Mouse (Mus musculus): ENCODE data around the gene Lgi4. TPM values are rescaled to one million over a fixed set of nuclear protein-coding genes. Genes with fewer than 3 reads are reported as not detected.

Lgi4 gene
- polyA plus RNA-seq, 1 experiment from 2014 or later, result 0.78 TPM

DNA sequence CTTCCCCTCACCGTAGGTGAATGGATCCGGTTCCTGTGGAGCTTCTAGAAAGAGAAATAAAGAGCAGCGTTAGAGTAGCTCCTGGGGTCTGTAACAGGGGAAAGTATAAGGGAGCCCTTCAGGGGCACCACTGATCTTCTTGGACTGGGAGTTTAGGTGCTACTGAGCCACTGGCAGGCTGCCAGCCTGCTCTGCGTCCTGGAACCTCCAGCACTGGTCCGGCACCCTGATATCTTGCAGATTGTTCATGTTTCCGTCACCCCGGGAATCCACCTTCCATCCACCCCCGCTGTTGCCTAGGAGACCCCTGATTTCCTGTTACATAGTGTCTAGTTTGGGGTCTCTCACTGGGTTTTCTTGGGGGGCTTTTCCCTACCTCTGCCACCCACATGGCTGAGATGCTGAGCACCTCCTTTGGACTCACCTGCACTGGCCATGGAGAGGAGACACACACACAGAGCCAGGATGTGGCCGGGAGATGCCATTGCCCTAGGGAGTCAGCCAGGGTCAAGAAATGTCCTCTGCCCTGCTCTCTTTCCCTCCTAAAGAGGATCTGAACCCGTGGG, 5.2 kb upstream of the Lgi4 start:
- H3K27ac ChIP-seq (ENCODE audit: low read length), result peak overlapping the region; percentile 72; the same call in 1 of the 2 replicates
- H3K27me3 ChIP-seq (ENCODE audit: control insufficient read depth, insufficient read depth, low read length), result peaks cover 24% of the 10 kb centered on the region
- no peaks in the 10 kb centered on the region for H3K9me3 ChIP-seq (ENCODE audit: control insufficient read depth, low read depth, low read length)
- peak overlapping the region; percentile 35; the same call in 1 of the 2 replicates for H3K4me2 ChIP-seq (replicated peaks; ENCODE audit: low read depth, low read length)
- H3K36me3 ChIP-seq (ENCODE audit: control insufficient read depth, insufficient read depth, low read length), result no peaks in the 10 kb centered on the region
- H3K9ac ChIP-seq (replicated peaks; ENCODE audit: low read depth, low read length), result 0 out of 2 replicates have a peak overlapping the region, but pooled peaks have one; percentile 6
- 30% methylated on average over 10 of the region's 10 CpGs for WGBS
- ATAC-seq (ENCODE audit: insufficient number of reproducible peaks, insufficient read depth, low FRiP score, low read depth), result no peak
- 0 out of 2 replicates have a peak overlapping the region, but pooled peaks have one; percentile 19 for H3K4me3 ChIP-seq (ENCODE audit: low read depth, low read length)
- peaks cover 55% of the 10 kb centered on the region for H3K4me1 ChIP-seq (ENCODE audit: control insufficient read depth, insufficient read depth, low read length)

DNA sequence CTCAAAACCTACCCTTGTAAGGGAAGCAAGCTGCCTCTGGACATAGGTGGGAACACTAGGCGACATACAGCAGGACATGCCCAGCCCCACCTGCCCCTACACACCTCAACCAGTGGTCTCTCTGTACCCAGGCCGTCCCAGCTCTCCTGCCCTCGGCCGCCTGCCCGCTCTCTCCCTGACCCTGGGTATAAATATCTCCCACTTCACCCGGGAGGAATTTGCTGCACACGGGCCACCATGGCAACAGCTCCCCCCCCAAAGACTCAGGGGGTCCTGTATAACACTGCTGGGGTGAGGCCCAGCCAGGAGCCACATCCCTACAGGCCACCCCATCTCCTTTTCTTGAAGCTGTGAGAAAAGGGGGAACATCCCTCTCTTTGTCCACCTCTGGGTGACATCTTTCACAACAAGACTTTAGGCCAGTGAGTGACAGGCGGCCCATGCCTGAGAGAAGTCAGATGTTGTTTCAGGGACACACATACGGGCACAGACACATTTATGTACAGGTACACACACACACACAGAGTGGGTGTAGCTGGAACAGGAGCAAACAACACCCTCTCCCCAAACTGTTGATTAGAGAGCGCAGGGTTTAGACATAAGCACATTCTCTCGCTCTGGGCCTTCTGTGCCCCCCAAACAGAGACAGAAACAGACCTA, 4.4 kb upstream of the Lgi4 start:
- H3K9ac ChIP-seq (replicated peaks; ENCODE audit: low read depth, low read length), result peak overlapping the region; percentile 25; the same call in 1 of the 2 replicates
- peak overlapping the region; percentile 35 for H3K4me2 ChIP-seq (replicated peaks; ENCODE audit: low read depth, low read length)
- H3K4me1 ChIP-seq (ENCODE audit: control insufficient read depth, insufficient read depth, low read length), result peaks cover 54% of the 10 kb centered on the region
- H3K36me3 ChIP-seq (ENCODE audit: control insufficient read depth, insufficient read depth, low read length), result no peaks in the 10 kb centered on the region
- H3K9me3 ChIP-seq (ENCODE audit: control insufficient read depth, low read depth, low read length), result no peaks in the 10 kb centered on the region
- peaks cover 24% of the 10 kb centered on the region for H3K27me3 ChIP-seq (ENCODE audit: control insufficient read depth, insufficient read depth, low read length)
- H3K4me3 ChIP-seq (ENCODE audit: low read depth, low read length), result peak overlapping the region; percentile 19
- H3K27ac ChIP-seq (ENCODE audit: low read length), result peak overlapping the region; percentile 72
- WGBS, result 36% methylated on average over 11 of the region's 11 CpGs
- ATAC-seq (ENCODE audit: insufficient number of reproducible peaks, insufficient read depth, low FRiP score, low read depth), result no peak

DNA sequence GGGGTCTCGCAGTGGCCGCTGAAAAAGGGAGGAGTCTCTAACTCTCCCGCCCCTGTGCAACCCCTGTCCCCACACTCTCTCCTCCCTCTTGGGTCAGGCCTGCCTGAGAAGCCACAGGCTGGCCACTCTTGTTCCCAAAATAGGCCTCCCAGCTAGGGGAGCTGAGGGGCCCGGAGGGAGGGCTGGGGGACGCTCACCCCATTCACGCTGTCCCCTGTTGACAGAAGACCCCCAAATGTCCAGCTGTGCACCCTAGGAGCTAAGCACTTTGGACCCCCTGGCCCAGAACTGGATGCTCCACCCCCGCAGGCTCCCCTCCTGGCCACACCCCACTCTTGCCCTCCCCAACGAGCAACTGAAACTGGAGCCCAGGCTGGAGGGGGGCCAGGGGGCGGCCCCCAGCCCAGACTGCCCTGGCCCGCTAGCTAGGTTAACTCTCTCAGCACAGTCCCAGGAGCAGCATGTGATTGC, 3.8 kb upstream of the Lgi4 start:
- ATAC-seq (ENCODE audit: insufficient number of reproducible peaks, insufficient read depth, low FRiP score, low read depth), result peak; percentile 86
- WGBS, result 1% methylated on average over 10 of the region's 10 CpGs
- H3K4me1 ChIP-seq (ENCODE audit: control insufficient read depth, insufficient read depth, low read length), result peaks cover 48% of the 10 kb centered on the region

GRCm38 (mm10) chr7:31055883-31056282, 3.3 kb upstream of the Lgi4 start:
- H3K4me1 ChIP-seq (ENCODE audit: control insufficient read depth, insufficient read depth, low read length), result peaks cover 44% of the 10 kb centered on the region
- ATAC-seq (ENCODE audit: insufficient number of reproducible peaks, insufficient read depth, low FRiP score, low read depth), result no peak
- no peaks in the 10 kb centered on the region for H3K36me3 ChIP-seq (ENCODE audit: control insufficient read depth, insufficient read depth, low read length)
- H3K27me3 ChIP-seq (ENCODE audit: control insufficient read depth, insufficient read depth, low read length), result peaks cover 17% of the 10 kb centered on the region
- no peaks in the 10 kb centered on the region for H3K9me3 ChIP-seq (ENCODE audit: control insufficient read depth, low read depth, low read length)
- H3K4me2 ChIP-seq (replicated peaks; ENCODE audit: low read depth, low read length), result peak overlapping the region; percentile 35; the same call in 1 of the 2 replicates
- no peak overlapping the region for H3K9ac ChIP-seq (replicated peaks; ENCODE audit: low read depth, low read length)
- 15% methylated on average over 3 of the region's 4 CpGs for WGBS
- no peak overlapping the region; the same call in 1 of the 2 replicates for H3K27ac ChIP-seq (ENCODE audit: low read length)
- no peak overlapping the region for H3K4me3 ChIP-seq (ENCODE audit: low read depth, low read length)

More for the DNA sequence above, 3.8 kb upstream of the Lgi4 start:
- Histone ChIP-seq H3K4me2 (replicated peaks; ENCODE audit: low read depth, low read length) (peak overlapping the region; percentile 35), H3K9ac (replicated peaks; ENCODE audit: low read depth, low read length) (peak overlapping the region; percentile 25; the same call in 1 of the 2 replicates), H3K36me3 (ENCODE audit: control insufficient read depth, insufficient read depth, low read length) (no peaks in the 10 kb centered on the region), H3K27me3 (ENCODE audit: control insufficient read depth, insufficient read depth, low read length) (peaks cover 22% of the 10 kb centered on the region), H3K9me3 (ENCODE audit: control insufficient read depth, low read depth, low read length) (no peaks in the 10 kb centered on the region), H3K27ac (ENCODE audit: low read length) (peak overlapping the region; percentile 72; the same call in 1 of the 2 replicates), H3K4me3 (ENCODE audit: low read depth, low read length) (peak overlapping the region; percentile 19)

- Histone ChIP-seq H3K36me3 (ENCODE audit: control insufficient read depth, insufficient read depth, low read length) (no peaks in the 10 kb centered on the region), H3K27me3 (ENCODE audit: control insufficient read depth, insufficient read depth, low read length) (peaks cover 11% of the 10 kb centered on the region), H3K9me3 (ENCODE audit: control insufficient read depth, low read depth, low read length) (no peaks in the 10 kb centered on the region), H3K27ac (ENCODE audit: low read length) (peak overlapping the region; percentile 27; the same call in 1 of the 2 replicates), H3K9ac (replicated peaks; ENCODE audit: low read depth, low read length) (no peak overlapping the region), H3K4me3 (ENCODE audit: low read depth, low read length) (no peak overlapping the region), H3K4me1 (ENCODE audit: control insufficient read depth, insufficient read depth, low read length) (peaks cover 39% of the 10 kb centered on the region), H3K4me2 (replicated peaks; ENCODE audit: low read depth, low read length) (no peak overlapping the region)
- WGBS, result 74% methylated on average over 7 of the region's 7 CpGs
- ATAC-seq (ENCODE audit: insufficient number of reproducible peaks, insufficient read depth, low FRiP score, low read depth), result no peak
Observed at GRCm38 (mm10) chr7:31056448-31056847, 2.7 kb upstream of the Lgi4 start.

DNA sequence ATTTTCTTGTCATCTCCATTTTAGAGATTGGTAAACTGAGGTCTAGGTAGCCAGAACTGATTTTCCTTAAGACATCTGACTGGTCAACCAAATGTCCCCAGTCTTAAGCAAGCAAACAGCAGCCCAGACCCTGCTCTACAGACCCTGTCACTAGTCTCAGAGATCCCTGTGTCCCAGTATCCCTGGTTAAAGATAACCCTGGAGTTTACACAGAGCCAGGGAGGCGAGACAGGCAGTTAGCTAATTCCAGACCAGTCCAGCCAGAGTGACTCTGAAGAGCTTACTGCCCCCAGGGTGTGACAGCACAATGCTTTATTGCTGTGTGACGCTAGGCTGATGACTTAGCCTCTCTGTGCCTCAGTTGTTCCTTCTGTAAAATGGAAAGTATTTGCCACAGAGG, 2.1 kb upstream of the Lgi4 start, which contains the start of gene Fxyd1:
Fxyd1 (minus strand) TSS at position 129 of the 400 bp plus-strand sequence.
- Histone ChIP-seq H3K36me3 (ENCODE audit: control insufficient read depth, insufficient read depth, low read length) (no peaks in the 10 kb centered on the region), H3K4me2 (replicated peaks; ENCODE audit: low read depth, low read length) (no peak within 1 kb of the TSS), H3K9me3 (ENCODE audit: control insufficient read depth, low read depth, low read length) (no peaks in the 10 kb centered on the region), H3K4me1 (ENCODE audit: control insufficient read depth, insufficient read depth, low read length) (peaks cover 33% of the 10 kb centered on the region), H3K27ac (ENCODE audit: low read length) (peak within 1 kb of the TSS; percentile 27; the same call in 1 of the 2 replicates), H3K4me3 (ENCODE audit: low read depth, low read length) (no peak within 1 kb of the TSS), H3K9ac (replicated peaks; ENCODE audit: low read depth, low read length) (no peak within 1 kb of the TSS), H3K27me3 (ENCODE audit: control insufficient read depth, insufficient read depth, low read length) (0 out of 2 replicates have a peak, but pooled peaks cover 6% of the 10 kb centered on the region)
- WGBS, result 82% methylated on average over 2 of the region's 2 CpGs
- no peak for ATAC-seq (ENCODE audit: insufficient number of reproducible peaks, insufficient read depth, low FRiP score, low read depth)

DNA sequence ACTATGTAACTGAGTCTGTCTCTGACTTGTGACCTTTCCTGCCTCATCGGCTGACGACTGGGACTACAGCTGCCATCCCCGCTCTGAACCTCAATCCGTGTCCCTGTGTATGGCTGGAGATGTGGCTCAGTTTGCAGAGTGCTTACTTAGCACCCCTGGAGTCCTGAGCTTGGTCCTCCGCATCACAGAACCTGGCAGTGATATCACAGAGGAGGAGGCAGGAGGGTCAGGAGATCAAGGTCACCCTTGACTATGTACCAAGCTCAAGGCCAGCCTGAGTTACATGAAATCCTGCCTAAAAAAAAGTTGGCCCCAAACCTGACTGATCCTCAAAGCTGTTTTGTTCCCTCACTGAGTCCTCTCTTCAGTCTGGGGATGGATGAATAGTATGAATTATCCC, 1.4 kb upstream of the Lgi4 start:
- H3K9me3 ChIP-seq (ENCODE audit: control insufficient read depth, low read depth, low read length), result no peaks in the 10 kb centered on the region
- H3K27ac ChIP-seq (ENCODE audit: low read length), result no peak overlapping the region
- 71% methylated on average over 5 of the region's 5 CpGs for WGBS
- no peak for ATAC-seq (ENCODE audit: insufficient number of reproducible peaks, insufficient read depth, low FRiP score, low read depth)
- H3K36me3 ChIP-seq (ENCODE audit: control insufficient read depth, insufficient read depth, low read length), result no peaks in the 10 kb centered on the region
- no peak overlapping the region for H3K4me2 ChIP-seq (replicated peaks; ENCODE audit: low read depth, low read length)
- 0 out of 2 replicates have a peak, but pooled peaks cover 5% of the 10 kb centered on the region for H3K27me3 ChIP-seq (ENCODE audit: control insufficient read depth, insufficient read depth, low read length)
- no peak overlapping the region for H3K4me3 ChIP-seq (ENCODE audit: low read depth, low read length)
- no peak overlapping the region for H3K9ac ChIP-seq (replicated peaks; ENCODE audit: low read depth, low read length)
- H3K4me1 ChIP-seq (ENCODE audit: control insufficient read depth, insufficient read depth, low read length), result peaks cover 28% of the 10 kb centered on the region

DNA sequence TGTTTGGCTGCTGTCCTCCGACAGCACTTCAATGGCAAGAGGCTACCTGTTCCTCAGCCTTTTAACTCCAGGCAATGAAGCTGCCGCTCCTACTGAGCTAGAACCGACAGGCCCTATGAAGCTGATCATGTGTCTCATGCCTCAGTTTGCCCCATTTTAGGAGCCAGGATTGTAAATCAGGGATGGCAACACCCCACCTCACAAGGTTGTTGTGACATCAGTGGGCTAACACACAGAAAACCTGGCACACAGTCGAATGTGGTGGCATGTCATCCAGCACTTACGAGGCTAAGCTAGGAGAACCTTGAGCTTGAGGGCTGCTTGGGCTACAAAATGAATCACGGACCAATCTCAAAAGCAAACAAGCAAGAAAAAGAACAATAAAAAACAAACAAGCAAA, 931 bp upstream of the Lgi4 start:
- WGBS, result 87% methylated on average over 6 of the region's 6 CpGs
- no peak for ATAC-seq (ENCODE audit: insufficient number of reproducible peaks, insufficient read depth, low FRiP score, low read depth)
- 0 out of 2 replicates have a peak, but pooled peaks cover 2% of the 10 kb centered on the region for H3K27me3 ChIP-seq (ENCODE audit: control insufficient read depth, insufficient read depth, low read length)

More for the DNA sequence above, 931 bp upstream of the Lgi4 start:
- Histone ChIP-seq H3K4me2 (replicated peaks; ENCODE audit: low read depth, low read length) (no peak overlapping the region), H3K4me1 (ENCODE audit: control insufficient read depth, insufficient read depth, low read length) (peaks cover 24% of the 10 kb centered on the region), H3K9ac (replicated peaks; ENCODE audit: low read depth, low read length) (no peak overlapping the region), H3K36me3 (ENCODE audit: control insufficient read depth, insufficient read depth, low read length) (no peaks in the 10 kb centered on the region), H3K27ac (ENCODE audit: low read length) (no peak overlapping the region), H3K9me3 (ENCODE audit: control insufficient read depth, low read depth, low read length) (no peaks in the 10 kb centered on the region), H3K4me3 (ENCODE audit: low read depth, low read length) (no peak overlapping the region)

Data from stomach, embryonic 14.5 days (tissue).